9 mouse cellular contexts compared by ENCODE assay signal in genomic region chr11:58026860-58027259, GRCm38 (mm10).
"Had no signal": no experiment of that assay in that cellular context is flagged by ENCODE, and none has a peak within 500 bp of the region (broad histone marks: within the 10 kb centered on the region; RNA-seq: fewer than 3 reads in every experiment).

No protein-coding gene starts in this region.

- H3K36me3 ChIP-seq: hindbrain, embryonic 15.5 days; limb, embryonic 12.5 days; midbrain, embryonic 13.5 days had no signal

- DNase-seq: kidney, postnatal 14 days; layer of hippocampus, postnatal 36 days; right cerebral cortex, postnatal 14 days; thymus, adult 2 months; thymus, postnatal 25 days had no signal

- H3K4me3 ChIP-seq: hindbrain, embryonic 15.5 days; kidney, embryonic 15.5 days; limb, embryonic 12.5 days; midbrain, embryonic 13.5 days had no signal

- H3K27me3 ChIP-seq: hindbrain, embryonic 15.5 days; kidney, embryonic 15.5 days; limb, embryonic 12.5 days; midbrain, embryonic 13.5 days had no signal

- H3K9me3 ChIP-seq: hindbrain, embryonic 15.5 days; kidney, embryonic 15.5 days; limb, embryonic 12.5 days; midbrain, embryonic 13.5 days had no signal

- H3K4me2 ChIP-seq: hindbrain, embryonic 15.5 days; kidney, embryonic 15.5 days; limb, embryonic 12.5 days; midbrain, embryonic 13.5 days had no signal

- H3K27ac ChIP-seq: hindbrain, embryonic 15.5 days; limb, embryonic 12.5 days; midbrain, embryonic 13.5 days had no signal

- H3K9ac ChIP-seq: hindbrain, embryonic 15.5 days; kidney, embryonic 15.5 days; limb, embryonic 12.5 days; midbrain, embryonic 13.5 days had no signal

- ATAC-seq: midbrain, embryonic 13.5 days had no signal
